Mouse (Mus musculus) lung, adult 2 months (tissue): ENCODE data around the gene Atp6v1g2.
"Not testable (repeated sequence)": the region's sequence is repeated elsewhere in the genome, so short reads cannot be mapped to it uniquely, and the experiment has no call there.

Experiments used
- CTCF ChIP-seq: fragments of 200-500 bp; IDR thresholded peaks from 2 replicates; pipeline ENCODE4 v1.5.1; 2011; ENCODE audit warnings: mild to moderate bottlenecking, low read length, control low read depth; ENCODE audit not compliant: insufficient read depth
- POLR2A ChIP-seq: fragments of 200-500 bp; IDR thresholded peaks from 2 replicates; pipeline ENCODE4 v1.6.1; 2011; ENCODE audit warnings: low read depth, mild to moderate bottlenecking, control low read depth, low read length, borderline replicate concordance; ENCODE audit errors: extremely low read depth

DNA sequence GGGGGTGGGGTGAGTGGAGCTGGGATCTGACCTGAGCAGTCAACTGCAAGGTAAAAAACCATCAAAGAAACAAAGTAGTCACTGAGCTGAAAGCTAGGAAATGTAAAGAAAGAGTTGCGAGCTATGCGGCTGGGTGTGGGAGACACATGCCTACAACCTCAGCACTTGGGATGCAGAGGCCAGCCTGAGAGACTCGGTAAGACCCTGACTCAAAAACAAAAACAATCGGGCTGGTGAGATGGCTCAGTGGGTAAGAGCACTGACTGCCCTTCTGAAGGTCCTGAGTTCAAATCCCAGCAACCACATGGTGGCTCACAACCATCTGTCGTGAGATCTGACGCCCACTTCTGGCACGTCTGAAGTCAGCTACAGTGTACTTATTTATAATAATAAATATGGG, 630 bp downstream of the Atp6v1g2 start:
- not testable (repeated sequence) for TF ChIP-seq POLR2A, CTCF
